Mouse (Mus musculus): ENCODE results near the gene Mfsd7a.

Gene Mfsd7a

GRCm38 (mm10) chr5:108431196-108431595 lies 17.5 kb downstream of the Mfsd7a start:
- no peak for DNase-seq

- peak; percentile 71 to 74 for DNase-seq
Observed at GRCm38 (mm10) chr5:108427186-108427585, 21.5 kb downstream of the Mfsd7a start.

GRCm38 (mm10) chr5:108423427-108423826 lies 25.3 kb downstream of the Mfsd7a start:
- DNase-seq = no peak

GRCm38 (mm10) chr5:108422741-108423140 lies 25.9 kb downstream of the Mfsd7a start:
- DNase-seq = no peak

GRCm38 (mm10) chr5:108414711-108415110 lies 34.0 kb downstream of the Mfsd7a start:
- DNase-seq = no peak

GRCm38 (mm10) chr5:108406977-108407376 lies 41.7 kb downstream of the Mfsd7a start:
- no peak for DNase-seq

- no peak for DNase-seq
Observed at GRCm38 (mm10) chr5:108405460-108405859, 43.2 kb downstream of the Mfsd7a start.

- no peak for DNase-seq
Observed at GRCm38 (mm10) chr5:108403453-108403852, 45.2 kb downstream of the Mfsd7a start.

Data from cerebellum, adult 18-20 months (tissue).